Mouse (Mus musculus): ENCODE results near the gene Atad5.

GRCm38 (mm10) chr11:80184531-80185071 is 95.4 kb downstream of the Atad5 start:
- TF ChIP-seq POLR2A (IDR thresholded peaks at IDR 0.05; ENCODE audit: low read depth, low read length) (no peak), CTCF (IDR thresholded peaks at IDR 0.05; ENCODE audit: borderline replicate concordance, insufficient read depth, low read length) (no peak)
